Comparison of ENCODE assay signal across 1 mouse cellular context in genomic region chr4:132421923-132422782, GRCm38 (mm10).
A peak's percentile ranks its signal among the peaks of the same experiment; 100 is the strongest.
TF ChIP-seq lines count a peak whose summit lies in the region.

TSS of gene Phactr4 (minus strand) at chr4:132422489.

TF ChIP-seq in CH12.LX, 34 proteins besides CTCF, POLR2A, EP300 and RAD21 (continued from another document):
- peak; percentile 52 for TF ChIP-seq MEF2A (IDR thresholded peaks at IDR 0.05; ENCODE audit: borderline replicate concordance, low read depth, low read length)
- TF ChIP-seq NRF1 (IDR thresholded peaks at IDR 0.05; ENCODE audit: low read depth, low read length) = peak; percentile 88
- peak; percentile 85 for TF ChIP-seq TBP (conservative IDR thresholded peaks at IDR 0.05; ENCODE audit: low read depth, low read length)
- TF ChIP-seq MXI1 (IDR thresholded peaks at IDR 0.05; ENCODE audit: low read depth, low read length) = no peak; the same call in 1 of the 2 replicates
- no peak for TF ChIP-seq ZC3H11A (IDR thresholded peaks at IDR 0.05; ENCODE audit: low read depth, low read length)
- peak; percentile 82; the same call in 1 of the 2 replicates for TF ChIP-seq KAT2A (IDR thresholded peaks at IDR 0.05; ENCODE audit: insufficient replicate concordance, low read length)
- TF ChIP-seq MYC (IDR thresholded peaks at IDR 0.05; ENCODE audit: low read depth, low read length) = no peak
- peak; percentile 96 for TF ChIP-seq HCFC1 (IDR thresholded peaks at IDR 0.05; ENCODE audit: low read depth, low read length)
TF ChIP-seq in CH12.LX: peak in this region for 15.
